Mouse (Mus musculus): ENCODE data around the gene Usp39. TPM values are rescaled to one million over a fixed set of nuclear protein-coding genes. Genes with fewer than 3 reads are reported as not detected.

The Usp39 gene
- polyA plus RNA-seq, 1 experiment, result 6.8 TPM

DNA sequence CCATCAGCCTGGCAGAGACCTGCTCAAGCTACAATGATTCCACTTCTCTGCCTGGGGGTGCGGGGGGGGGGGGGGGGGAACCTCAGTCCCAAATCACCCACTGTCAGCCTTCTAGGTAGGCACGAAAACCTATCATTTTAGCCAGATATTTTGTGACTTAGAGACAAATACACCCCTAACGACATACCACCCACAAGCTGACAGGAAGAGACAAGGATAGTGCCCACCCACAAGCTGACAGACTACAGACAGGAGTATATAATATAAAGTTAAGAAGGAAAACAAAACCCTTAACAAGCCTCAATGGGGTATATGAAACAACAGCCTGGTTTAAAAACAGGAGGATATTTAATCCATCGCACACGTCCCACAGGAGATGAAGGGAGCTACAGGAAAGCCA lies 26.5 kb downstream of the Usp39 start:
- no peak for TF ChIP-seq POLR2A (IDR thresholded peaks at IDR 0.05; ENCODE audit: low read depth, low read length)
- TF ChIP-seq CTCF (IDR thresholded peaks at IDR 0.05; ENCODE audit: extremely low read depth, insufficient read length, insufficient replicate concordance, low read depth, low read length), result no peak
- H3K4me3 ChIP-seq (ENCODE audit: low read depth, low read length), result no peak overlapping the region
- 79% methylated on average over 5 of the region's 5 CpGs for WGBS
- no peak overlapping the region for H3K27ac ChIP-seq (ENCODE audit: insufficient read depth, low read depth, low read length)
- no peaks in the 10 kb centered on the region for H3K27me3 ChIP-seq (ENCODE audit: control insufficient read depth, insufficient read depth, low read length)
- H3K36me3 ChIP-seq (ENCODE audit: control insufficient read depth, insufficient read depth, low read length), result peaks cover 51% of the 10 kb centered on the region
- H3K4me1 ChIP-seq (ENCODE audit: control insufficient read depth, insufficient read depth, insufficient read length, low read length), result no peaks in the 10 kb centered on the region

DNA sequence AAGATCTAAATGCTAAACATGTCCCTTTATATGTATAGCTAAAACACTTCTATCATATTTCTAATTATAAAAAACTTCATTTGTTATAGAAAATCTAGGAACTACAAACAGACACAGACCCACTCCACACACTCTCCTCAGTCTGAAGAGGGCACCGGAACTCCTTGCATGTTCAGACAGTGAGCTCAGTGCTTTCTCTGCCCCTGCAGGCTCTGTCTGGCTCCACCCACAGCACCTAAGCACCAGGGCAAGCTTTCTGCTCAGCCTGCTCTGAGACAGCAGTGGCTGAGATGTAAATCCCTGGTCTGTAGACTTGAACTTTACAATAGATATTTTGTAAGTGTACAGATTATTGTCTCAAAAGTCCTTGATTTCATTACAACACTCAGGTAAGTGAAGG lies 28.9 kb downstream of the Usp39 start:
- Histone ChIP-seq H3K36me3 (ENCODE audit: control insufficient read depth, insufficient read depth, low read length) (peaks cover 36% of the 10 kb centered on the region), H3K4me1 (ENCODE audit: control insufficient read depth, insufficient read depth, insufficient read length, low read length) (no peaks in the 10 kb centered on the region), H3K27me3 (ENCODE audit: control insufficient read depth, insufficient read depth, low read length) (no peaks in the 10 kb centered on the region), H3K4me3 (ENCODE audit: low read depth, low read length) (no peak overlapping the region), H3K27ac (ENCODE audit: insufficient read depth, low read depth, low read length) (no peak overlapping the region)
- WGBS, result 88% methylated on average over 1 of the region's 1 CpGs
- no peak for TF ChIP-seq CTCF (IDR thresholded peaks at IDR 0.05; ENCODE audit: extremely low read depth, insufficient read length, insufficient replicate concordance, low read depth, low read length)
- TF ChIP-seq POLR2A (IDR thresholded peaks at IDR 0.05; ENCODE audit: low read depth, low read length), result no peak

GRCm38 (mm10) chr6:72315384-72315783 lies 29.6 kb downstream of the Usp39 start:
- TF ChIP-seq POLR2A (IDR thresholded peaks at IDR 0.05; ENCODE audit: low read depth, low read length) (no peak), CTCF (IDR thresholded peaks at IDR 0.05; ENCODE audit: extremely low read depth, insufficient read length, insufficient replicate concordance, low read depth, low read length) (no peak)
- Histone ChIP-seq H3K27ac (ENCODE audit: insufficient read depth, low read depth, low read length) (no peak overlapping the region), H3K4me1 (ENCODE audit: control insufficient read depth, insufficient read depth, insufficient read length, low read length) (no peaks in the 10 kb centered on the region), H3K4me3 (ENCODE audit: low read depth, low read length) (no peak overlapping the region), H3K27me3 (ENCODE audit: control insufficient read depth, insufficient read depth, low read length) (no peaks in the 10 kb centered on the region), H3K36me3 (ENCODE audit: control insufficient read depth, insufficient read depth, low read length) (peaks cover 30% of the 10 kb centered on the region)
- WGBS, result 86% methylated on average over 2 of the region's 2 CpGs

GRCm38 (mm10) chr6:72313124-72313867 lies 31.7 kb downstream of the Usp39 start:
- Histone ChIP-seq H3K4me1 (ENCODE audit: control insufficient read depth, insufficient read depth, insufficient read length, low read length) (no peaks in the 10 kb centered on the region), H3K4me3 (ENCODE audit: low read depth, low read length) (no peak overlapping the region), H3K27me3 (ENCODE audit: control insufficient read depth, insufficient read depth, low read length) (no peaks in the 10 kb centered on the region), H3K36me3 (ENCODE audit: control insufficient read depth, insufficient read depth, low read length) (peaks cover 11% of the 10 kb centered on the region; the same call in 1 of the 2 replicates), H3K27ac (ENCODE audit: insufficient read depth, low read depth, low read length) (no peak overlapping the region)
- TF ChIP-seq CTCF (IDR thresholded peaks at IDR 0.05; ENCODE audit: extremely low read depth, insufficient read length, insufficient replicate concordance, low read depth, low read length) (no peak), POLR2A (IDR thresholded peaks at IDR 0.05; ENCODE audit: low read depth, low read length) (no peak)
- WGBS, result 87% methylated on average over 11 of the region's 11 CpGs

DNA sequence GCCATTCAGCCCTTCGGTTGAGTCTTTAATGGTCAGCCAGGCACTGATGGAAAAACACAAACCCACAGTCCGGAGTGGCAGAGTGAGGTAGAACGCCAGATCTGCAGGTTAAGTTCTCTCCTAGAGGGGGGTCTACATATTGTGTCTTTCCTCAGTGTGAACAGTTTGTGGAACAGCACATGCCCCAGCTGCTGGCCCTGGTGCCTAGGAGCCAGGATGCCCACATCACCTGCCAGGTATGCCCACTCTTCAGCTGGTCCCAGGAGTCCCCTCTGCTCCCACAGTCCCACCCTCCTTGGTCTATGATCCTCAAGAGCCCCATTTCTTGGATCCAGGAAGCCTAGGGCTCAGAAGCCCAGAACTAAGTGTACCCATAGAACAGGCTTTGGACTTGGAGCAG lies 32.8 kb downstream of the Usp39 start:
- WGBS, result 88% methylated on average over 3 of the region's 3 CpGs
- H3K27me3 ChIP-seq (ENCODE audit: control insufficient read depth, insufficient read depth, low read length), result no peaks in the 10 kb centered on the region
- no peaks in the 10 kb centered on the region for H3K4me1 ChIP-seq (ENCODE audit: control insufficient read depth, insufficient read depth, insufficient read length, low read length)
- TF ChIP-seq POLR2A (IDR thresholded peaks at IDR 0.05; ENCODE audit: low read depth, low read length) (no peak), CTCF (IDR thresholded peaks at IDR 0.05; ENCODE audit: extremely low read depth, insufficient read length, insufficient replicate concordance, low read depth, low read length) (no peak)
- H3K27ac ChIP-seq (ENCODE audit: insufficient read depth, low read depth, low read length), result no peak overlapping the region
- H3K36me3 ChIP-seq (ENCODE audit: control insufficient read depth, insufficient read depth, low read length), result peaks cover 4% of the 10 kb centered on the region; the same call in 1 of the 2 replicates
- H3K4me3 ChIP-seq (ENCODE audit: low read depth, low read length), result no peak overlapping the region

DNA sequence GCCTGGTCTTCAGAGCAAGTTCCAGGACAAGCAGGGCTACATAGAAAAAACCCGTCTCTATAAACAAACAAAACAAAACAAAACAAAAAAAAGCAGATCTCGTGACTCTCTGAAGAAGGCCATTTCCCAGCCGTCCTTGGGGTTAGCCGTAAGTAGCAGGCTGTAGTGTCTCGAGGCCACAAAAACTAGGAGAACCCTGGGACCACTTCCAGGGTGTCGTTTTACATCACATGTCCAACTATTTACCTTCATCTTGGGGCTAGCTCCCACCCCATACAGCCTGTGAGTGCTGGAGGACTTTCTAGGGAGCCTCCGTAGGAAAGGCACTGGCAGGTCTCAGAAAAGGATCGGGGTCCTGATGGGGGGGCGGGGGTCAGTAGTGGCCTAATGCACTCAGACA lies 41.5 kb downstream of the Usp39 start:
- 59% methylated on average over 9 of the region's 9 CpGs for WGBS
- no peak overlapping the region for H3K4me3 ChIP-seq (ENCODE audit: low read depth, low read length)

DNA sequence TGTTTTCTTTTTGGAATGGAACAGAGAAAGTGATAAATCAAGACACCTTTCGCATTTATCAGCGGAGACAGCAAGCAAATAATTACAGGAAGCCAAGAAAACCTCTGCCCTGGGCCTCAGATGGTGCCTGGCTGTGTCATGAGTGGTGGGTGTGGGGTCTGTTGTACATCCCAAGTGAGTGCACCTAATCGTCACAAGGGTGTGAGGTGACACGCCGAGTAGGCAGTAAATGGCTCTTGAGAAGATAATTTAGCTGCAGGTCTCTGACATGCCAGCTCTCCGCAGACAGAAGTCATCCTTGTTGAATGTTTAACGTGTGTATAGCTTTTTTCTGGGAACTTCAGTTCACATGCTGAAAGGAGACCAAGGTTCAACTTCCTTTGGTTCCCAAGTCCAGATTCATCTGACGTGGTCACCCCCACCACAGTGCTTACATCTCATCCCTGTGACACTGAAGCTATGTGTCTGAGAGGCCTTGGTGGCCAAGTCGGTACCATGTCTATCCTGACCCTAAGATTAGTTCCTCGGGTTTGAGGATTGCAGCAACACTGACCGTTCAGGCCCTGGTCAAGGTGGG lies 42.5 kb downstream of the Usp39 start:
- Histone ChIP-seq H3K36me3 (ENCODE audit: control insufficient read depth, insufficient read depth, low read length) (no peaks in the 10 kb centered on the region), H3K4me3 (ENCODE audit: low read depth, low read length) (no peak overlapping the region), H3K27me3 (ENCODE audit: control insufficient read depth, insufficient read depth, low read length) (no peaks in the 10 kb centered on the region), H3K27ac (ENCODE audit: insufficient read depth, low read depth, low read length) (no peak overlapping the region), H3K4me1 (ENCODE audit: control insufficient read depth, insufficient read depth, insufficient read length, low read length) (peaks cover 2% of the 10 kb centered on the region; the same call in 1 of the 2 replicates)
- TF ChIP-seq CTCF (IDR thresholded peaks at IDR 0.05; ENCODE audit: extremely low read depth, insufficient read length, insufficient replicate concordance, low read depth, low read length) (no peak), POLR2A (IDR thresholded peaks at IDR 0.05; ENCODE audit: low read depth, low read length) (no peak)
- WGBS, result 57% methylated on average over 11 of the region's 11 CpGs

More for the DNA sequence above, 41.5 kb downstream of the Usp39 start:
- H3K4me1 ChIP-seq (ENCODE audit: control insufficient read depth, insufficient read depth, insufficient read length, low read length), result peaks cover 2% of the 10 kb centered on the region; the same call in 1 of the 2 replicates
- H3K27ac ChIP-seq (ENCODE audit: insufficient read depth, low read depth, low read length), result no peak overlapping the region
- H3K36me3 ChIP-seq (ENCODE audit: control insufficient read depth, insufficient read depth, low read length), result no peaks in the 10 kb centered on the region
- no peaks in the 10 kb centered on the region for H3K27me3 ChIP-seq (ENCODE audit: control insufficient read depth, insufficient read depth, low read length)
- no peak for TF ChIP-seq POLR2A (IDR thresholded peaks at IDR 0.05; ENCODE audit: low read depth, low read length)
- no peak for TF ChIP-seq CTCF (IDR thresholded peaks at IDR 0.05; ENCODE audit: extremely low read depth, insufficient read length, insufficient replicate concordance, low read depth, low read length)
